Mouse (Mus musculus) lung, postnatal 0 days (tissue): ENCODE results near the gene Arid3a.

ENCODE experiments used
- CTCF ChIP-seq: IDR thresholded peaks from 2 replicates; pipeline ENCODE4 v1.5.1; 2016; ENCODE audit warnings: antibody characterized with exemption, mild to moderate bottlenecking
- EP300 ChIP-seq: IDR thresholded peaks from 2 replicates; pipeline ENCODE4 v1.6.1; 2016; ENCODE audit warnings: antibody characterized with exemption, mild to moderate bottlenecking, control low read depth

DNA sequence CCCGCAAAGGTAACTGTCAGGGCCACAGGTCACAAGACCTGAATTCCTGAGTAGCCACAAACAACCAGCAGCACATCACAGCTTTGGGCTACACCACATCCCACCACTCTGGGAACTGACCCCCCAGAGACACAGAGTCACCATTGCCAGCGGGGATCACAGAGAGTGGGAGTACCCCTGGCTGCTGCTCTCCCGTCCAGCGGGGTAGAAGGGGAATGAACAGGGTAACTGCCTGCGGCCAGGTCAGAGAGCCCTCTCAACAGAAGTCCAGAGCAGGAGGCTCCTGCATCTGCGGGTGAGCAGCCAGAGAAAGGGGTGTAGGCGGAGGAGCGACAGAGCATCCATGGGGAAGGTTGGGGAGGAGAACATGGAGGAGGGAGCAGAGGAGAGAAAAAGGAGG, 10.8 kb upstream of the Arid3a start:
- TF ChIP-seq EP300 (no peak), CTCF (no peak)
